Mouse (Mus musculus) megakaryocyte, embryonic 14.5 days (primary cell): ENCODE measurements at regions not wholly inside any gene's neighbourhood (a gene's known extent, or its start where the extent isn't known, plus 50 kb on each side); places are given as distances from the start of the nearest gene placed in this dataset.

Experiments used
- FLI1 ChIP-seq: IDR thresholded peaks from 2 replicates; pipeline ENCODE4 v1.6.1; 2012; ENCODE audit warnings: low read length, inconsistent platforms, mixed read lengths
- GATA1 ChIP-seq: IDR thresholded peaks from 3 replicates; pipeline ENCODE4 v1.6.1; 2012; ENCODE audit warnings: mixed read lengths, low read length, inconsistent platforms, borderline replicate concordance

GRCm38 (mm10) chr2:11067384-11067783, 104.5 kb upstream of the Prkcq start:
- TF ChIP-seq GATA1, result no peak
- TF ChIP-seq FLI1, result no peak
